Mouse (Mus musculus): Measurements from ENCODE around the gene Helb.

Gene Helb

GRCm38 (mm10) chr10:120112507-120113396 is at the start of gene Helb:
Gene Helb (minus strand): TSS chr10:120112987.
- peak; percentile 99 to 100 for DNase-seq (ENCODE audit: low spot score in 2 of 2)

GRCm38 (mm10) chr10:120160533-120160932 is 47.7 kb upstream of the Helb start:
- DNase-seq (ENCODE audit: low spot score in 2 of 2): no peak

- DNase-seq (ENCODE audit: low spot score in 2 of 2): no peak
Measured at GRCm38 (mm10) chr10:120153911-120154310, 41.1 kb upstream of the Helb start.

- DNase-seq (ENCODE audit: low spot score in 2 of 2): no peak
Measured at GRCm38 (mm10) chr10:120151672-120152071, 38.9 kb upstream of the Helb start.

- DNase-seq (ENCODE audit: low spot score in 2 of 2): no peak
Measured at GRCm38 (mm10) chr10:120140916-120141516, 28.2 kb upstream of the Helb start.

GRCm38 (mm10) chr10:120140193-120140592 is 27.4 kb upstream of the Helb start:
- no peak for DNase-seq (ENCODE audit: low spot score in 2 of 2)

- no peak for DNase-seq (ENCODE audit: low spot score in 2 of 2)
Measured at GRCm38 (mm10) chr10:120136020-120136562, 23.3 kb upstream of the Helb start.

GRCm38 (mm10) chr10:120133697-120134096 is 20.9 kb upstream of the Helb start:
- DNase-seq (ENCODE audit: low spot score in 2 of 2): no peak

GRCm38 (mm10) chr10:120130621-120131020 is 17.8 kb upstream of the Helb start:
- DNase-seq (ENCODE audit: low spot score in 2 of 2): peak; percentile 13 to 65

GRCm38 (mm10) chr10:120128601-120129277 is 16.0 kb upstream of the Helb start:
- DNase-seq (ENCODE audit: low spot score in 2 of 2): no peak

GRCm38 (mm10) chr10:120125465-120125857 is 12.7 kb upstream of the Helb start:
- DNase-seq (ENCODE audit: low spot score in 2 of 2): no peak

- peak; percentile 70 to 84 for DNase-seq (ENCODE audit: low spot score in 2 of 2)
Measured at GRCm38 (mm10) chr10:120124801-120125464, 12.1 kb upstream of the Helb start.

- DNase-seq (ENCODE audit: low spot score in 2 of 2): no peak
Measured at GRCm38 (mm10) chr10:120123721-120124120, 10.9 kb upstream of the Helb start.

GRCm38 (mm10) chr10:120115249-120115648 is 2.5 kb upstream of the Helb start:
- DNase-seq (ENCODE audit: low spot score in 2 of 2): no peak

GRCm38 (mm10) chr10:120114493-120114892 is 1.7 kb upstream of the Helb start:
- no peak for DNase-seq (ENCODE audit: low spot score in 2 of 2)

- no peak for DNase-seq (ENCODE audit: low spot score in 2 of 2)
Measured at GRCm38 (mm10) chr10:120113980-120114379, 1.2 kb upstream of the Helb start.

GRCm38 (mm10) chr10:120113482-120113881 is 695 bp upstream of the Helb start:
- peak in 1 of 2 experiments; percentile 15 for DNase-seq (ENCODE audit: low spot score in 2 of 2)

- DNase-seq (ENCODE audit: low spot score in 2 of 2): peak in 1 of 2 experiments; percentile 12
Measured at GRCm38 (mm10) chr10:120111691-120112319, 982 bp downstream of the Helb start.

- DNase-seq (ENCODE audit: low spot score in 2 of 2): no peak
Measured at GRCm38 (mm10) chr10:120100806-120101205, 12.0 kb downstream of the Helb start.

- DNase-seq (ENCODE audit: low spot score in 2 of 2): no peak
Measured at GRCm38 (mm10) chr10:120097564-120097963, 15.2 kb downstream of the Helb start.

- DNase-seq (ENCODE audit: low spot score in 2 of 2): no peak
Measured at GRCm38 (mm10) chr10:120095716-120096115, 17.1 kb downstream of the Helb start.

All from spleen, postnatal 10 days (tissue).